Mouse (Mus musculus) left cerebral cortex, postnatal 14 days (tissue): ENCODE data around the gene Dyrk3. TPM values are rescaled to one million over a fixed set of nuclear protein-coding genes. Genes with fewer than 3 reads are reported as not detected.

ENCODE experiments used
- DNase-seq, 2 experiments: peaks; one replicate each; pipeline ENCODE4 v3.0.0; 2021 to 2022; ENCODE audit warnings: low spot score in 2 of 2, mixed read lengths in 1 of 2
- intact Hi-C: fragments of 180-260 bp; cut with DNase I; formaldehyde crosslinking; loops from one replicate; pipeline ENCODE4 v1.15.1; 2025
- long read RNA-seq, 2 experiments: library from polyadenylated mRNA; stranded (forward); transcript quantifications; one replicate each; pipeline ENCODE4 v2.0.0; 2021
- total RNA-seq, 2 experiments: library from RNA; stranded (reverse); gene quantifications; 2 replicates each; pipeline ENCODE4 v1.2.3; 2021

Dyrk3 gene
- total RNA-seq = 10 to 100 TPM in 1 of 2 experiments, 1 to 10 TPM in 1; 9.3 to 19.0 TPM
- long read RNA-seq, experiment 1, transcript Dyrk3-201 (3 exons, 3,164 nt) = major isoform, 20 of 21 reads
- long read RNA-seq, experiment 1, partial matches to known transcripts = 0 of 21 reads
- long read RNA-seq, experiment 1, other reads (novel, unspliced or antisense) = 0 of 21 reads
- long read RNA-seq, experiment 2, transcript Dyrk3-201 (3 exons, 3,164 nt) = major isoform, 18 of 20 reads
- long read RNA-seq, experiment 2, partial matches to known transcripts = 0 of 20 reads
- long read RNA-seq, experiment 2, other reads (novel, unspliced or antisense) = 2 of 20 reads

DNA sequence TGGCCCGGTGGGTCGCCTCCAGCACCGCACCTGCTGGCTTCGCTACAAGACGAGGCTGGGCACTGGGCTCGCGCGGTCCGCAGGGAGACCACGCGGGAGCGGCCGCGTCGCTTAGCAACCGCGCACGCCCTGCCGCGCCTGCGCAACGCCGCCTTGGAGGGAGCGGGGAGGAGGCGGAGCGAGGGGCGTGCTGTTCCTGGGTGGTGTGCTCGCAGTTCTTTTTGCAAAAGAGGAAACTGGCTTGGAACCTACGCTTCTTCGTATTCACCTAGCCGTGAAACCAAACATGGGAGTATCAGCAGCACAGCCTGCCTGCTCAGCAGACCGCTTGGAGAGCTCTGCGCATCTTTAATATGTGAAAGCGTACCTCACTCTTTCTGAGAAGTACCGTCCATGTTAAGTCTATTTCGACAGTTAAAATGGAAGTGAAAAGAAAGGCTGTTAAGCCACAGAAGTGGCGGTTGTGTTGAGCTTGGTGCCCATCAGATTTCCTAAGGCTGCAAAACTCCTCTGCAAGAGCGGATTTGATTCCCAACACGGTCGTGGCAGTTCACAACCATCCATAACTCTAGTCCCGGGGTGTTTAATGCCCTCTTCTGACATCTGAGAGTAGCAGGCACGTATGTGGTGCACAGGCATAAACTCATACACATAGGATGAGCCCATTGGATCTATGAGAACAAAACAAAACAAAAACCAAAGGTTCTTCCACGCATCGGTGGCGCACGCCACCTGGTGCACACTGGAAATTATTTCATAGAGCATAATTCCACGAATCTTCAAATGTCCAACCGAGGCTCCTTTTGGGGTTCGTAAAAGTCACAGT is at the start of gene Dyrk3:
Dyrk3 (minus strand) TSS at position 150 of the 826 bp plus-strand sequence.
- DNase-seq = peak; percentile 91
- intact Hi-C loops = loop anchor here (2.0 kb wide), 1 partner anchor 14 kb away; the partner anchor contains the start of gene Eif2d

DNA sequence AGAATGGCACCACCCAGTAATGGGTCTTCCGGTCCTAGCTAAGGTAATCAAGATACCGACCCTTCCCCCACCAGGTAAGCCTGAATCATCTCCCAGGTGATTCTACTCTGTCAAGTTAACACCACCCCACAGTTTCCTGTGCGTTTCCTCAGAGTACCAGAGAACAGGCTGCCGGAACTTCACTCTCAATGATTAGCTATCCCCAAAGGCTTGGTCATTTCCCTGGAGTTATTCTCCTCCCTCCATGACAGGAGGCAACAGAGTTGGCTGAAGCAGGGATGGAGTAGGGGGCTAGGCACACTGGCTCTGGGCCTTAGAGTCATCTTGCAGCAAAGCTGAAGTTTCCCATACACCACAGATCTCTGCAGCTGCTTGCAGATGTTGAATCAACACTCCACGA is 49.7 kb upstream of the Dyrk3 start:
- no peak for DNase-seq
- intact Hi-C loops = no loop called here

GRCm38 (mm10) chr1:131186995-131187394 is 48.9 kb upstream of the Dyrk3 start:
- no peak for DNase-seq
- intact Hi-C loops = no loop called here

DNA sequence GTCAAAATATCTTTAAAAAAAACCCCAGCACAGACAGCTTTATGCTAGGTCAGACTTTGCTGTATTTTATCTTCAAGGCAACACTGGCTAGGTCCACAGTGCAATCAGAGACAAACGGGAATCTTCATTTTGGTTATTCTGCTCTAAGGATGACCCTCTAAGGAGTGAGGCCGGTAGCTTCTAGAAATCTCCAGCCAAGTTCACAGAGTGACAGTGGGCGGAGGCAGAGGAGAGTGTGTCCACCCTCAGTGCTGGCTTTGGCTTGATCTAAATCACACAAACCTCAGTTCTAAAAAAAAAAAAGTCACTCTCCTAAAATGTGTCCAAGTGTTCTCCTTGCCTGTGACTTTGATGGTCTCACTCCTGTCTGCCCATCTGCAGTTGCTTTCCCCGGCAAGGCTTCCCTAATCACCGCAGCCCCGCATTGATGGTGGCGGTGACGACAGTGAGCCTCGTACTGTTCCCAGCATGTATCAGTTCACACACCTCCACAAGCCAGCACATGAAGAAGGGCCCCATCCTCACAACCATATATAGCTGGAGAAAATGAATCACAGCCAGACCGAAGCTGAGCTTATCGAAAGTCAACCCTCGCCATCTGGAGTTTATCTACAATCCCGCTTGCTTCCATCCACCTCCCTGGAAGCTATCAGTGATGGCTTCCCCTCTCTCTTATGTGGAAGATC is 47.8 kb upstream of the Dyrk3 start:
- intact Hi-C loops = no loop called here
- peak; percentile 43 to 53 for DNase-seq

DNA sequence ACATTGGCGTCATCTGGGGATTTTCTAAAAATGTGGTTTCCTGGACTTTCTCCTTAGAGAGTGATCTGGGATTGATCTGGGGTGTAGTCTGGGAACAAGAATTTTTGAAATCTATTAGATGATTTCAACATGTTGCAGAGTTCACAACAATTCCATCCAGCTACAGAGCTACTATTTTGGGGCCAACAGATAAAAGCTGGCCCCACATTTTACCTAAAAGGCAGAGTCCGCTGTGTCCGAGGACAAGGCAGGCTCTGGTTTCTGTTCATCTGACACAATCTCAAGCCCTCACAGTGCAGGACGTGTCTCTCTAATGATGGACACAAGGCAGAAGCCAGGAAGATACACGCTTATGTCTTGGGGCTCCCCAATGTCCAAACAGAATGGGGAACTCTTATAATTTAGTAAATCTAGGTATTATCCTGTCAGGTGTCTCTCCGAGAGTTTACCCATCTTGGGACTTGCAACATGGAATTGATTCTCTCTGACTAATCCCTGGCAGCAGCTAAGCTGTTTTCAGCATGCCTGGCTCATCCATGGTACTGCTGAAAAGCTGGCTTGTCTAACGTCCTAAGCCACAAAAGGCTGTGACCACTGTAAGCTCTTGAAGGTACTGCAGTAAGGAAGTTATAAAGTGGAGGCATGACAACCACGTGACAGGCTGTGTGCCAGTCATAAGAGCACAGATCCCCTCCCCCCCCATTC is 47.0 kb upstream of the Dyrk3 start:
- no peak for DNase-seq
- intact Hi-C loops = no loop called here

- DNase-seq = peak in 1 of 2 experiments; percentile 32
- intact Hi-C loops = no loop called here
Measured at GRCm38 (mm10) chr1:131184253-131184955, 46.3 kb upstream of the Dyrk3 start.

GRCm38 (mm10) chr1:131183201-131183600 is 45.1 kb upstream of the Dyrk3 start:
- intact Hi-C loops = loop anchor here (2.0 kb wide), 1 partner anchor 64 kb away; no protein-coding TSS in a partner anchor
- DNase-seq = no peak

- intact Hi-C loops = loop anchor here (2.0 kb wide), 1 partner anchor 65 kb away; no protein-coding TSS in a partner anchor
- peak; percentile 83 to 85 for DNase-seq
Measured at GRCm38 (mm10) chr1:131181642-131182527, 43.7 kb upstream of the Dyrk3 start.

GRCm38 (mm10) chr1:131180386-131180785 is 42.2 kb upstream of the Dyrk3 start:
- intact Hi-C loops = no loop called here

DNA sequence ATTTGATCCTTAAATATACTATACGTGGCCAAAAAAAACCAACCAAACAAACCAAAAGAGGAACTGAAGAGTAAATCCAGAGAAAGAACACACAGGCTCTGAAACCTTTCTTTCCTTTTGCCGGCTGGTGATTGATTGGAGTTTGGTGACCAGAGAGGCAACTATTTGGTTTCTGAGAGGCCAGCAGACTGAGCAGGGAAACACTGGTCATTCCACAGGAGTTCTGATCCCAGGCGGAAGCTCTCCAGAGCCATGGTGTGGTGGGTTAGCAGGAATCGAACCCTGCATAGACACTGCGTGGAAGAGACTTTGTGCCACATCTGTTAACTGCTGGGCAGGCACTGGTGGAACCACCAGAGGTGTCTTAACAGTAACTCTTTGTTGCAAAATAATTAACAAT is 39.9 kb upstream of the Dyrk3 start:
- no peak for DNase-seq

More at GRCm38 (mm10) chr1:131180386-131180785, 42.2 kb upstream of the Dyrk3 start:
- DNase-seq = no peak

GRCm38 (mm10) chr1:131177249-131177648 is 39.1 kb upstream of the Dyrk3 start:
- DNase-seq = no peak
- intact Hi-C loops = no loop called here

More for the DNA sequence above, 39.9 kb upstream of the Dyrk3 start:
- intact Hi-C loops = no loop called here

DNA sequence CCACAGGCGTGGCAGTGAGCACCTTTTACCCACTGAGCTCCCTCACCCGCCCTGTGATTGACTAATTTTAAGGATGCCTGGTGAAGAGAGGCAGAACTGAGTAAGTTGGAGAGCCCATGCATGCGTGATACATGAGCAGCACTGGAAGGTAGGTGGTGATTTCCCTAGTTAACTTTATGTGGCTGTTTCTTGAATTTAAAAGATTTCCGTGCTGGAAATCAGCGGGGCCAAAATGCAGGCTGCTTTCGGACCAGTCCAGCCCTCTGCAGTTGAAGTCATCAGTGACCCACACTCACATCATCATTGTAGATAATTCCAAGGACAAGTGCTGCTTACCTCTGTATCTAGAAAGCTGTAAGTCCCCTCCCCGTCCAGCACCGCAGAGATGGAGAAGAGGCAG is 37.7 kb upstream of the Dyrk3 start:
- DNase-seq = no peak
- intact Hi-C loops = no loop called here

- intact Hi-C loops = no loop called here
Measured at GRCm38 (mm10) chr1:131175189-131175588, 37.0 kb upstream of the Dyrk3 start.

DNA sequence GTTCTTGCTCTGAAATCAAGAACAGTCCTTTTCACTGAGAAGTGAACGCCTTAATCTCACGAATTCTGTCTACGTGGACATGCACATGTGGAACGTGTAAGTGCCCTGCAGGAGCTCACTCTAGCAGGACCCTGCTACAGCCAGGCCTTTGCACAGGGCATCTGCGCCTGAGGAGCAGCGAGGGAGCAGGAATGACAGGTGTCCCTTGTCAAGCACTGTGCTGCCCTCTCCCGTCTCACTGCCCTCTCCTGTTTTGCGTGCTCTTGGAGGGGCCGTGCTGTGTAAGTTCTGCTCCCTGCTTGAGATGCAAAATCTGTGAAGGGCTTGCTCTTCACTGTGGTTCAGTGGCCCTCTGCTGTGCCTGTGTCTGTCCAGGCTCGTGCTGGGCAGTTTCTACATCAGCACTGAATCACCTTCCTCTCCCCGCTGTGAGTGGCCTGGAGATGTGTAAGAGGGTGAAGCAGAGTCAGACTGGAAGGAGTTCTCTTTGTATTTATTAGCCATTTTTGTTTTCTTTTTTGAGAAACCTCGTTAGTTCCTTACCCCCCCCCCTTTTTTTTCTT is 36.2 kb upstream of the Dyrk3 start:
- no peak for DNase-seq
- intact Hi-C loops = no loop called here

More at GRCm38 (mm10) chr1:131175189-131175588, 37.0 kb upstream of the Dyrk3 start:
- no peak for DNase-seq

DNA sequence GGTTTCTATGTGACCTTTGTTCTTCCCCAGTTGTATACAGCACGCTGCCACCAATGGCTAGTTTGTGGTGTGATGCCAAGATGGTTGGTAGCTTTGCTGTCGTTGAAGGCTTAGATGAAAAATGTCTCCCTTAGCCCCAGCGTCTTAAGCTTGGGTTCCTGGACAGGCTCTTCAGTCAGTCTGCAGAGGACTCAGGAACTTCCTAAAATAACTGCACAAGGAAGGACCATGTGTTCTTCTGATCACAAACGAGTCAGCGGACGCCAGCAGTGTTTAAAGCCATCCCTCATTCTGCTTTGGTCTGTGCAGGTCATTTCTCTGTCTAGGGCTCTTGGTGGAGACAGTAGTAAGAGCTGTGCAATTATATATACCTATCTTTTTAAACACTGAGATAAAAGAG is 35.7 kb upstream of the Dyrk3 start:
- DNase-seq = no peak
- intact Hi-C loops = no loop called here

DNA sequence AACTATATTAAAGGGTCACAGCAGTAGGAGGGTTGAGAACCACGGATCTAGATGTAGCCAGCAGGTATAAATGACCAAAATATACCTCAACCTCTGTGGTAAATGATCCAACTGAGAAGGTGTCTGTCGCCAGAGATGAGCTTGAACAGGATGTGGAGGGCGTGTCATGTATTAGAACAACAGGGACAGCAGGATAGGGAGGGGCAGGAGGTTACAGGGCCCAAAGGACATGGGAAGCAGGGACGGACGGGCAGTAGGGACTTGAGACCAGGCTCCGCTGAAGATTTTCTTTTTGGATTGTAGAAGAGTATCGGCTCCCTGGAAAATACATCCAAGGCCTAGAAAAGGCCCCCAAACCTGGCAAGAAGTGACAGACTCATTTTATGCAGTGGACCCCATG is 34.9 kb upstream of the Dyrk3 start:
- intact Hi-C loops = no loop called here
- no peak for DNase-seq

DNA sequence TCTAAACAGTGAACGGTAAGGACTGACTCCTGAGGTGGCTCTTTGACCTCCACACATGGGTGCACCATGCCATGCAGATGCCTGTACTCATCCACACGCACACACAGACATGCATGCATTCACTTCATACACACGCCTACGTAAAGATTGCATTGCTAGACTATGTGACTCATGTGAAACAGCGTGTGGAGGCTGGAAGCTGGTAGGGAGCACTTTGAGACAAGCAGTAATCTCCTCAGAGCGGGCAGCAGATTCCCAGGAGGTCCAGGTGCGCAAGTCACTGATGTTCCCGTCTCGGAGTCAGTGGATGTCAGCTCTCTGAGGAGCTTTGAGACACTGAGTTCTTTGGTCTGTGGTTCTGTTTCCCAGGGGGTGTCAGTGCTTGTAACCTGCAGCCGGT is 29.5 kb upstream of the Dyrk3 start:
- peak in 1 of 2 experiments; percentile 20 for DNase-seq
- intact Hi-C loops = no loop called here
